Mouse (Mus musculus): Measurements from ENCODE around the gene Hist1h3c.
"Not testable (repeated sequence)": the region's sequence is repeated elsewhere in the genome, so short reads cannot be mapped to it uniquely, and the experiment has no call there.

The Hist1h3c gene

DNA sequence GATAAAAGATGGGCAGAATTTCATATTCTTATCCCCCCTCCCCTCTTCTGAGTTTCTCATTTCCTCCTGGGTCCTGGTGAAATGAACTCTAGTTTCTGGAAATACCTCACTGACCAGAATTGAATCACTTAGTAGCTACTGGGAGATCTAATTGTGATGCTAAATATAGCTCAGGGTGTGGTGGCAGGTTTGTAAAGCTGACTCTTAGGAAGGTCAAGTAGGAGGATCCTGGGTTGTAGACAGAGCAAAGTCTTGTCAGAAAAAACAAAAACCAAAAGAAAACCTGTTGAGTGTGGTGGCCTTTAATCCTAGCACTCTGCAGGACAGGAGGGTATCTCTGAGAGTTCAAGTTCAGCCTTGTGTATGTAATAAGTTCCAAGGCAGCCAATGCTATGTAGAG is 3.4 kb downstream of the Hist1h3c start:
- intact Hi-C loops (cut with DNase I) = loop anchor here (10.0 kb wide), 1 partner anchor 317 kb away; the partner anchor contains the start of gene Abt1

DNA sequence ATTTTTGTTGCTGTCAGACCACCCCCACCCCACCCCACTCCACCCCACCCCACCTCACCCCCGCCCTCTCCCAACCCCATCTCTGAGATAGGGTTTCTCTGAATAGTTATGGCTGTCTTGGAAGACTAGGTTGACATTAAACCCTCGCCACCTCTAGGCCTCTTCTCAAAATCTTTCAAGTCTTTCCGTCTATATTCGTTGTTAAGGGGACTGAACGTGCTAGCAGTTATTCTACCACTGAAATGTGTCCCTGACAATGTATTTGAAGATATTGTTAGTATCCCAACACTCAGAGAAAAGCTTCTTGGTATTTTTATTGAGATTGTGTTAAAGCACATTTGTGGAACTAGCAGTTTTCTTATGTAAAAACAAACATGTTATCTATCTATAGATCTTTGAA is 4.5 kb downstream of the Hist1h3c start:
- intact Hi-C loops (cut with DNase I) = loop anchor here (10.0 kb wide), 1 partner anchor 316 kb away; the partner anchor contains the start of gene Abt1

DNA sequence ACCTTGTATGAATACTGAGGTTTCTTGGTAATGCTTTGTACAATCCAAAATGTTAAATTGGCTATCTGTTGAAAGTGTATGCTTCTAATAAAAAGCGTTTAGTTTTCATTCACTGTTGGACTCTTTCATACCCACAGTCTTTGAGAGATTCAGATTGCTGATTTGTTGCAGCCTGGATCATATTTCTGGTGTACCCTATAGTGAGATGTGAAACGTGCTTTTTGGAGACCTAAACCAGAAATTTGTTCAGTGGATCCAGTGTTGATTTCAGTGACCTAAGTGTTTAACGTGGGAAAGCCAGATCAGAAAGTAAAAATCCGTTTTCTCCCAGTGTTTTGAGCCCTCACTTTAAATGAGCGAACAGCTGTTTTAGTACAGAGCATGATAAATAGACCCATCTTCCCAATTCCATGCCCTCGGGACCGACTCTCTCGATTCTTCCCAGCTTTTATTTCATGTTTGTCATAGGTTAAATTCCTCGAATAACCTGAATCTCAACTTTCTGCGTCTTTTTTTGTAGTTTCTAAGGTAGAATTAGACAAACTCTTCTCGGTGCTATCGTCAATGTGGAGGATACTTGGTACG is 5.1 kb downstream of the Hist1h3c start:
- intact Hi-C loops (cut with DNase I) = loop anchor here (10.0 kb wide), 1 partner anchor 316 kb away; the partner anchor contains the start of gene Abt1

DNA sequence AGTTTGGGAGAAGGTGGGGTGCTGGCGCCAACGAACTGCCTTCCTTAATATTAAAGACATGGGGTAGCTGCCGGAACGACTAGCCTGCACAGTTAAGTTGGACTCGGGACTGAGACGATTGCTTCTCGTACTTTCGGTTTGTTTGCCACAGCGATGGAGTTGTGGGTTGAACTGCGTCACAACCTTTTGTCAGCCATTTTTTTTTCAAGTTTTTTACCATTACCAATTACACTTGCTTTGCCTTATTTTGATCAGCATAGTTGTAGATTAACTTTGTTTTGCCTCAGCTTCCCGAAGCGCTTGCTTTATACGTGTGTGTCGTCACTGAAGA is 5.5 kb downstream of the Hist1h3c start:
- intact Hi-C loops (cut with DNase I) = loop anchor here (10.0 kb wide), 2 partner anchors 55 to 315 kb away; partner anchors contain the start of genes Abt1, Hist1h2ac and Hist1h2bc

DNA sequence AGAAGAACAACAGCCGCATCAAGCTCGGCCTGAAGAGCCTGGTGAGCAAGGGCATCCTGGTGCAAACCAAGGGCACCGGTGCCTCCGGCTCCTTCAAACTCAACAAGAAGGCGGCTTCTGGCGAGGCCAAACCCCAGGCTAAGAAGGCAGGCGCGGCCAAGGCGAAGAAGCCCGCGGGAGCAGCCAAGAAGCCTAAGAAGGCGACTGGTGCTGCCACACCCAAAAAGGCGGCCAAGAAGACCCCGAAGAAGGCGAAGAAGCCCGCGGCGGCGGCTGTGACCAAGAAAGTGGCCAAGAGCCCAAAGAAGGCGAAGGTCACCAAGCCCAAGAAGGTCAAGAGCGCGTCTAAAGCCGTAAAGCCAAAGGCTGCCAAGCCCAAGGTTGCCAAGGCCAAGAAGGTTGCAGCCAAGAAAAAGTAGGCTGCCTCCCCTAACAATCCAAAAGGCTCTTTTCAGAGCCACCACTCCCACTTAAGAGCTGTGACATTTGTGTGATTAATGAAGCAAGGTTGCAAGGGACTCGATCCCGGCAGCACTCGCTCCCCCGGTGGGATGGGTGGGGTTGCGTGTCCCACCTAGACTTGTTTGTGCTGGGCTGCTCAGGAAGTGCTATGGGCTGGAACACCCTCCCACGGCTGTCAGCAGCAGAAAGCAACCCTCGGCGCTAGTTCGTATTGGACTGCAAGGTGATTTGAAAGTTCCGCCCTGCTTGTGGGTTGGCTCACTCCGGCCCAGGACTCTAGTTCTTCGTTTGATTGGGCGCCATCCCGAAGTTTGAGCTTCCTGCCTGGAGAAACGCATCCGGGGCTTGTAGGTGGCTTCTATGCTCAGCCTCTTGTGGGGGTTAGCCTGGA is 6.1 kb downstream of the Hist1h3c start:
- intact Hi-C loops (cut with DNase I) = loop anchor here (10.0 kb wide), 1 partner anchor 54 kb away; the partner anchor contains the start of genes Hist1h2ac and Hist1h2bc

DNA sequence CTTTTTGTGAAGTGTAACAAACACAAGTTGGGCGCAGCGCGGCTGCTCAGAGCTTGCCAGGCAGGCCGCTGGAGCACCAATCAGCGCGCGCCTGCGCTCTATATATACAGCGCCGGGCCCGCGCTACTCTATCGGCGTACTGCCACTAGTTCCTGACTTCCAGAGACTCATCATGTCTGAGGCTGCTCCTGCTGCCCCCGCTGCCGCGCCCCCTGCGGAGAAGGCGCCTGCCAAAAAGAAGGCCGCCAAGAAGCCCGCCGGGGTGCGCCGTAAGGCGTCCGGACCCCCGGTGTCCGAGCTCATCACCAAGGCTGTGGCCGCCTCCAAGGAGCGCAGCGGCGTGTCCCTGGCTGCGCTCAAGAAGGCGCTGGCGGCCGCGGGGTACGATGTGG is 6.7 kb downstream of the Hist1h3c start, which contains the start of gene Hist1h1c:
Gene Hist1h1c (plus strand): TSS at position 132 of the 392 bp plus-strand sequence.
- intact Hi-C loops (cut with DNase I) = loop anchor here (10.0 kb wide), 1 partner anchor 54 kb away; the partner anchor contains the start of genes Hist1h2ac and Hist1h2bc

DNA sequence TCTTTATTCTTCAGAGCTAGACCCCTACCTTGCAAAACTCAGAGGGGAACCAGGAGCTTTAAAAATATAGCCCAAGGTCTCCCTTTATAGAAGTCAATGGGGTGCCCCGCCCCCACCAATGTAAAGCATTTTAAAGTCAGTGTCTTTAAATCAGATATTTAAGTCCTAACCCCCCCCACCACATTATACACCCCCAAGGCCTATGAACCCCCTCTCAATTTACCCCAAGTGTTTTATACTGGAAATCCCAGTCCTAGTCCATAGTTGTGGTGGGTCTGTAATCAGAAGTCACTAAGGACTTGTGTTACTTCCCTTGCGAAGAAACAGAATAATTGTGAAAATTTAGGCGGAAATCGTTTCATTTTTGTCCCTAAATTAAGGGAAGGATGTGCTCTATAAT is 7.4 kb downstream of the Hist1h3c start:
- intact Hi-C loops (cut with DNase I) = loop anchor here (10.0 kb wide), 1 partner anchor 53 kb away; the partner anchor contains the start of genes Hist1h2ac and Hist1h2bc

DNA sequence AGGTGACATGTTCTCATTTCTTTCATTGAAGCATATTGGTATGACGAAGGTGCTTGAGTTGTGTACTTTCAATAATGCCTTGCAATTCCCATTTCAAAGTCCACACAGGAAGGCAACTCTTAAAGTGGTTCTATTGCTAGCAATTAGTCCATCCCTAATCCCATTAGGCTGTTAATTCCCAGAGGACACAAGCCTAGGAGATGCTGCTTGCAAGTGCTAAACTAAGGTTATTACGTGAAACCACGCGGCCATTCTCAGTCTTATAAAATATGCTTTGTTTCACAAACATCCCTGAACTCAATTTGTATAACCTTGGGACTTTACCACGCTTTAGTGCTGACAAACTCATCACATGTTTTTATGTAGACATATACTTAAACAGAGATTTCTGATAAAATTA is 8.3 kb downstream of the Hist1h3c start:
- intact Hi-C loops (cut with DNase I) = loop anchor here (10.0 kb wide), 1 partner anchor 52 kb away; the partner anchor contains the start of genes Hist1h2ac and Hist1h2bc

DNA sequence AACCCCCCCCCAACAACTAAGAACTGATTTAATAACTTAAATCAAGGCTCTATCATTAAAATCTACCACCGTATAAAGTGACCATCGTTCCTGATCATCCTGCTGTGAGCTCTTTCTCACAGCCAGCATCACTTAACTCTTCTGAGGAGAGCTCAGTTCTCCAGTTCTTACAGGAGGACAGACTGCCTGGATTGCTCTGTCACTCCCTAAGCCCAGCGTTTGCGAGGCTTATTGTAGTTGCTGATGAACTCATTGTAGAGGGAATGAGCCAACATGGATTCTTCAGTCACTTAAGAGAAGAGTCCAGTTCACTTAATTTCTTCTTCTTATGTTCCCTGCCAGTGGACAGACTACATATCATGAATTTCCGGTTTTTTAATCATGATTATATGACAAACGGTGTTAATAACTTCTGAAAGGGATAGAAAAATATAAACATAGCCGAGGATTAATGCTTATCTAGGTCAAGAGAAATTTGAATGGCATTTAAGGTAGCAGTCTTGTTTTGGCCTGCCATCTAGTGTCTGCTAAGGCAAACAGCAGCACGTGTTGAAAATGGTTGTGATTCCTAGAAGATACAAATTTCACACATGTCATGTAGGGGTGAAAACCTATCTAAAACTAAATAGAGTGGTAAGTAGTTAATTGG is 13.1 kb downstream of the Hist1h3c start:
- intact Hi-C loops (cut with DNase I) = loop anchor here (10.0 kb wide), 1 partner anchor 47 kb away; the partner anchor contains the start of genes Hist1h2ac and Hist1h2bc

DNA sequence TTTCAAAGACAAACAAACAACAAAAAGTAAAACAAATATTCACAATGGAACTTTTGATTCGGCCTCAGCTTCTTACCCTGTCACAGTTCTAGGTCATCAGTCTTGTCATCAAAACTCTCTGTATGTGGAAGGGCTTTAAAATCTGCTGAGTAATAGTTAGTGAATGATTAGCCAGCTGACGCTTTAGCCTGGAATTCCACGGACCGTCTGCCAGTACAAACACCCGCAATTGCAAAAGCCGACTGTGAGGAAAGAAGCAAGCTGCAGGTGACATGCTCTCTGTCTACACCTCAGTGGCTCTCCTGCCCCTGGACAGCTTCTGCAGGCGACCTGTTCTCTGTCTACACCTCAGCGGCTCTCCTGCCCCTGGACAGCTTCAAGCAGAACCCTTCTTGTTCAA is 14.9 kb downstream of the Hist1h3c start:
- intact Hi-C loops (cut with DNase I) = loop anchor here (10.0 kb wide), 1 partner anchor 46 kb away; the partner anchor contains the start of genes Hist1h2ac and Hist1h2bc

DNA sequence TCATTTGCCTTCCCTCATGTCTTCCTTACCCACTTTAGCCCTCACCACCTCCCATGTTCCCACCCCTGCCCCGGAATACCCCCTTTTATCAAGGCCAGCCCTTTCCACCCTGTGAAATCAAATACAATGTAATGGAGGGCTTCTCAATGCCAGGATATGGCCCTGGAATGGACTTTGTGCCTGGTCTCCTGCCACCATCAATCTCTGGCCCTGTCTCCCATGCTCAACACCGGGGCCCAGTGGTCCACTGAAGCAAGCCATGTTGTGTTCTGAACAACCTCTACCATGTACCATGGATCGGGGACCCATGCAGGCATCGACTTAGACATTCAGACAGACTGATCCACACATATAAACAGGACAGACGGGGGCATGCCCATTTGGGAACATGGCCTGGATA is 15.7 kb downstream of the Hist1h3c start:
- intact Hi-C loops (cut with DNase I) = loop anchor here (10.0 kb wide), 1 partner anchor 45 kb away; the partner anchor contains the start of genes Hist1h2ac and Hist1h2bc

DNA sequence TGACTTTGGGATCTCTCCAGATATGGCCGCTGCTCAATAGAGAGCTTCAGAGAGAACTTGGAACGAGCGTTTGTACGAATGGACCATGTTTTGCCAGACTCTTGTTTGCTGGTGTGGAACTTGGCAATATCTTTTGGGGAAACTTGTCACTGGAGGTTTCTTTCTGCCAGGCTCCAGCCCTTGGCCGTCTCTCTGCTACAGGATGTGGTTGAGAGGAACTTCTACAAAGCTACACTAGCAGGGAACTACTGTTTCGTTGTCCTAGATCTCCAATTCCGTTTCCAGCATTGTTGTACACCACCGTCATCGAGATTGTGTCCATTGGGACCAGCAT is 16.2 kb downstream of the Hist1h3c start:
- intact Hi-C loops (cut with DNase I) = no loop called here

DNA sequence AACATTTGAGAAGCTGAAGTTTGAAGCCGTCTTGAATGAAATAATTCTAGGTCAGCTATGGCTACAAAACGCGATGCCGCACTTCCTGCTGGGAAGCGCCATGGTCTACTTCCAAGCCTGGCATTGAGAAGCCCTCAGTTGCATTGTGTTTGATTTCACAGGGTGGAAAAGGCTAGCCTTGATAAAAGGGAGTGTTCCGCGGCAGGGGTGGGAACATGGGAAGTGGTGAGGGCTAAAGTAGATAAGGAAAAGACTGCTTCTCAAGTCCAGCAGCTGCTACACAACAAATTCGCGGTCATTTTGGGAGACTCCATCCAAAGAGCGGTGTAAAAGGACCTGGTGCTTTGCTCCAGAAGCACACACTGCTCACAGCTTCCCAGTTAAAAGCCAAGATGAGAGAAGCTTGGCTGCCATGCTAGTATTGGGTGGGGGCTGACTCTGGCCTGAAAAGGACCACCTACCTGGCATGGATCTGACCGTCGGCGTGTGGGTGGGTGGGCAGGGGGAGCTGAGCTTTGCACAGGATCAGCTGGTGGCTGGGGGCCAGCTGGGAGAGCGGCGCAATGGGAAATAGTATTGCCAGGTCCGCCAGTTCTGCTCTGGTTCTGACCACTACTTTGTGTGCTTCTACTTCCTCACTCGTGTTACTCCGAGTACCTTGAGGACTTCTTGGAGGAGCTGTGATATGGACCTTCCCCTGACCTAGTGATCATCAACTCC is 16.8 kb downstream of the Hist1h3c start:
- intact Hi-C loops (cut with DNase I) = no loop called here

DNA sequence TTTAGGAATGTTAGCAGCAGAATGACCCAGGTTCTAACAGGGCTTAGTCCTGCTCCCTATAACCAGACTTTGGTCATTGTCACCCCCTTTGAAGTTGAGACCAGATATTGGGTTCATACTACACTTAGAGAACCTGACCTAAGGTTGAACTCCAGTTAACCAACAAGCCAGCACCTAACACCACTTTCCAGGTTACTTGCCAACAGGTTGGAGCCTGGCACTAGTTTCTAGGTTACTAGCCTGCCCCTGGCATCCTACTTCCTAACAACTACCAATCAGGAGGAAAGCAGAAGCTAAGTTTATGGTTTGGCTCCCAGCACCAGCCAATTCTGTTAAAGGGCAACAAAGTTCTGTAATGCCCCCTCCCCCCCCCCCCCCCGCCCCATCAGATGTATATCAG is 20.2 kb downstream of the Hist1h3c start:
- intact Hi-C loops (cut with DNase I) = no loop called here

DNA sequence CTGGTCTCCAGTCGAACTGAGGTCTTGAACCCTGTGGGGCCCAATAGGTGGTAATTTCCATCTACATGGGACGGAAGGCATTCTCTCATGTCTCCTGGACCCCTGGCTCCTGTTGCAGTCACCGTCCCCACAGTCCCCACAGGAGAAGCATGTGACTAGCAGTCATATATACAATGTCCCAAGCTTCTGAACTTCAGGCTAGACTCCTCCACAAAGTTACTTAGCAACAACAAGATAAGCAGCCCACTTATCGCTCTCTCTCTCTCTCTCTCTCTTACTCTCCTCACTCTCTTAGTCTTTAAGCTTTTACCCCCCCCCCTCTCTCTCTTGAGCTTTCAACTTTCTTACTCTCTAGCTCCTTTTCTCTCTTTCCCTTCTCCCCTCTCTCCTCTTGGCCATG is 21.2 kb downstream of the Hist1h3c start:
- intact Hi-C loops (cut with DNase I) = no loop called here

DNA sequence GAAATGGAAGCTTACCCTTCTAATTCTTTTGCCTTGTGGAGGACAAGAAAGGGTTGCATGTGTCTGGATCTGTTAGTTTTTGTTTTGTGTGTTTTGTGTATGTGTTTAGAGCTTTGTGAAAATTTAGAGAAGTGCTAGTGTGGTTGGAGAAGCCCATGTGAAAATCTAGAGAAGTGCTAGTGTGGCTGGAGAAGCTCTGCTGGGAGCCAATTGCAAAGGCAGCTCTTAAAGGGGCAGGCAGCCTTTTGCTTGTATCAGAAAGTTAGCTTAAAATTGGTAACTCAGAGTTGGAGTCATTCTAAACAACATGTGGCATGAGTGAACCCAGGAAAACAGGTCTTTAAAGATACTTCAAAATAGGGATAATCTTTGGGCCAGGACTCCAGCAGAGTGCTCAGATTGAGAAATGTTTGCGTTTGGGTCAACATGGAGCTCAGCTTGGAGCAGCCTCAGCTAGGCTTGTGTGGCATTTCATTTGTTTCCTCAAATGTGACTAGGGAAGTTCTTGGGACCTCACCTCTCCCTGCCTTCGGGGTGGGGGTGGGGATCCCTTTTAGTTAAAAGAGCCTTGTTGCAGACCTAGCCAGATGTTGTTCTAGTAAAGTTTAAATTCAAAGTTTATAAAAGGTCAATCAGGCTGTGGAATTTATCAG is 27.7 kb downstream of the Hist1h3c start:
- intact Hi-C loops (cut with DNase I) = not testable (repeated sequence)

DNA sequence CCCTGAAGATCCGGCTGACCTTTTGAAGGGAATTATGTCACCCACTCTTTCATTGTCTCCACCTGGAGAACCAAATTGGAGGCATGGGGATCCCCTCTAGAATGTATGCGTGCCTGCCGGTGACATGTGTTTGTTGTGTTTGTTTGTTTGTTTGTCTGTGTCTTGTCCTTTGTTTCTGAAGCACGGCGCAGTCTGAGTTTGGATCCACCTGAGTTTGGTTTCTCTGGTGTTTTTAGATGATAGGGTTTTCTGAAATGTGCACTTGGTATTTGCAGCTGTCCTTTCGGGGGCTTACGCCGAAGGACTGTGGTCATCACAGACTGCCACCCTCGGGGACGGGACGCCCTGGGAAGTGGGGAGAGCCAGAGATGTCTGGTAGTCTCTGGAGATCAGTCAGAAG is 28.2 kb downstream of the Hist1h3c start:
- intact Hi-C loops (cut with DNase I) = no loop called here

DNA sequence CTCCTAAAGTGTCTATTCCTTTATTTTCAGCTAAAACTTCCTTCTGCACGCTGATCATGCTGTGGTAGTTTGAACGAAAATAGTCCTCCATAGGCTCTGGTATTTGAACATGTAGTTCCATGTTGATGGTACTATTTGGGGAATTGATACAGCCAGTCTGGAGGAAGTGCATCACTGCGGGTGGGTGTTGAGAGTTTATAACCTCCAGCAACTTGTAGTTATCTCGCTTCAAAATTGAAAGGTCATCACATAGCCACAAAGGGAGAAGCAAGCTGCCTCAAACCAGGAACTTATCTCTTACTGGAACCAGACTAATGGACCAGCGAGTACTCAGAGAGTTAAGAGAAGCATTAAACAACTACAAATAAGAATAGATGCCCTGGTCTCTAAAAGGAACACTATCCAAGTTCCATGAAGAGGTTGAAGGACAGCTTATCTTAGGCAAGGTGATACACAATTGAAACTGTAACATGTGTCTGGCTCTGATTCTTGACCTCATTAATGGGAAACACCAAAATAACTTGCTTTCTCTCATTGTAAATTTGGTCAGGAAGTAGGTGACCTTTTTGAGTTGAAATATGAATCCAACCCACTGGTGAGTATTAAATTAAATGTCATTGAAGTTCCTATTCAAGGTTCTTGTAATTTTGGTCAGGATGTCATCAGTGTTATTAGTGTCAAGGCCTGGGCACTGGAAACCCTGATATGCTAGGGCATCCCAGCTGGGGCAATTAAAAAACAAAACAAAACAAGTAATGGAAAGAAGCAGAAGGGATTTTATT is 28.9 kb downstream of the Hist1h3c start:
- intact Hi-C loops (cut with DNase I) = no loop called here

DNA sequence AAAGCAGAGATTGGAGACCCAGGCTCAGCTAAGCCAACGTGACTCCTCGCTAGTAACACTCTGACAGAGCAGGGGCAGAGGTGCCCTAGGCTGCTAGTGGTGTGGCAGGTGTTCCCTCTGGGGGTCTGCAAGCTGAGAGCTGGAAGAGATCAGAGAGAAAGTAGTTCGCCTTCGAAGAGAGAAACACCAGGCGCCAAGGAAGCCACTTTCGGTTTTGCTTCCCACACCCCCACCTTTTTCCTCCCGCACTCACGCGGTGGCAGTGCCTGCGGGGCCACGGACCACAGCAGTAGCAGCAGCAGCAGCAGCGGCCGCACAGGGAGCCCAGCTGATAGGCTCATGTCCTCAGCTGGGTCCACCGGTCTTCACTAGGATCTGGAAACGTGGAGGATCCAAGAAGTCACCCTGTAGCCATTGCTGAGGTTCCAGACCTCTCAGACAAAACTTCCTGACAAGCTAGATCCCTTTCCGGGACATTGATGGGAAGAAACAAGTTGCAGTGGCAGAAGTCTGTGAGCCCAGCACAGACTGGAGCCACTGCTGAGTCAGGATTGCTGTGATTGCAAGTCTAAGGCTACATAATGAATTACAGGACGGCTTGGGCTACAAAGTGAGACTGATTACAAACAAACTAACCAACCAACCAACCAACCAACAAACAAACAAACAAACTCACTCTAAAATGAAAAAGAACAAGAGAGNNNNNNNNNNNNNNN is 34.9 kb downstream of the Hist1h3c start, which contains the start of gene Hfe:
Gene Hfe (minus strand): TSS at position 481 of the 716 bp plus-strand sequence.
- intact Hi-C loops (cut with DNase I) = no loop called here

All from adrenal gland (tissue).